Mouse (Mus musculus): Measurements from ENCODE around the gene Baz2b. TPM values are rescaled to one million over a fixed set of nuclear protein-coding genes. Genes with fewer than 3 reads are reported as not detected.

The Baz2b gene
- total and polyA plus RNA-seq, 2 experiments from 2014 or later = 72.3 to 89.3 TPM

DNA sequence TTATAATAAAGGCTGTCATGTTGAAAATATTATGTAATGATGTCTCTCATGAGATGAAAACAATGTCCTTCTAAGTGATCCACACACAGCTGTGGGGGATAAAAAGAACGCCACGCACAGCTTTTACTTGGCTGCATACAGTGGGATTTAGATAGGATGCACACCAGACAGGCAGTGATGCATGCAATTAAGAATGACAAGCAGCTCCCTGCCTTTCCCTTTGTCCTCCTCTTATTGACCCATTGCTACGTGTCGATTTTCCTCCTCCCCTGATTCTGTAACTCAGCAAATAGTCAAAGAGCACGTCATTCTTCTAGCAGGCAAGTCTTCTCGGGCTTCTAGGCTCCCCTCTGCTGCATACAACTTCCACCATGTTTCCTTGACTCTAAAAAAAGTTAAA is 119.4 kb downstream of the Baz2b start:
- ATAC-seq (ENCODE audit: low FRiP score) (no peak), DNase-seq (ENCODE audit: low spot score) (peak; percentile 12)
- Histone ChIP-seq H3K36me3 (ENCODE audit: insufficient read depth, low read length) (no peaks in the 10 kb centered on the region), H3K27me3 (ENCODE audit: insufficient read depth, low read length) (no peaks in the 10 kb centered on the region), H3K9me3 (ENCODE audit: low read length) (no peaks in the 10 kb centered on the region), H3K27ac (ENCODE audit: low read depth, low read length) (no peak overlapping the region), H3K4me2 (ENCODE audit: low read depth, low read length, poor library complexity, severe bottlenecking) (peak overlapping the region; percentile 30; the same call in 1 of the 2 replicates), H3K4me3 (ENCODE audit: low read depth, low read length) (no peak overlapping the region; the same call in 1 of the 2 replicates), H3K9ac (replicated peaks; ENCODE audit: low read length, poor library complexity, severe bottlenecking) (no peak overlapping the region), H3K4me1 (ENCODE audit: insufficient read depth, low read length) (no peaks in the 10 kb centered on the region)
- 18% methylated on average over 6 of the region's 6 CpGs for WGBS
- TF ChIP-seq CTCF (IDR thresholded peaks at IDR 0.05) = no peak

DNA sequence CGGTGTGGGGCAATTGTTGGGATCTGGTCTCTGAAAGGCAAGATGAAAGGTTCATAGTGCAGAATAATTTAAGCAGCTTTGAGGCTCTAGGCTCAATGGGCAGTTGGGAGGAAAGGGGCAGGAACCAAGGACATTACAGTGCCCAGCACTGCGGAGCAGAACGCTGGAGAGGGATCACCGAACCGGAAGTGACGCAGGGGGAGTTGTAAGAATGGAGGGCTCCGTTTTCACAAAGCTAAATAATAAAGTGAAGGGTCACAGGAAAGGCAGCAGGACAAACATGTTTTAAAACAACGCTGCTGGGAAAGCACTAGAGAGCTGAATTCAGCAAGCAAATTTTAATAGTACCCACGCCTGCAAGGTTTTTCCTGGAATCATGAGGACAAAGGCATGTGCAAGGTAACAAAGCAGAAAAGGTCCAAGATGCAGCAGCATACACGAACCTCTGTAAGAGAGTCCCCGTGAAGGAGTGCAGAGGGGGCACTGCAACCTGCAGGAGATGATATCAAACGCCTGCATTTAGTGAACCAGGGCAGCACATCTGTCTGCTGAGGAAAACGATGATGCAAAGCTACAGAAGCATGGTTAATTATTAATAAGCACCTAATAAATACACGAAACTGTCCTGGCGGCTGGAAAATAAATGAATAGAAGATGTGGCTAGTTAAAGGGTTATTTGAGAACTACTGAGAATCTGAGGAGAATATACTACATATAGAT is 120.0 kb downstream of the Baz2b start:
- no peaks in the 10 kb centered on the region for H3K27me3 ChIP-seq (ENCODE audit: insufficient read depth, low read length)
- H3K4me2 ChIP-seq (ENCODE audit: low read depth, low read length, poor library complexity, severe bottlenecking) = peak overlapping the region; percentile 30
- no peaks in the 10 kb centered on the region for H3K4me1 ChIP-seq (ENCODE audit: insufficient read depth, low read length)
- no peaks in the 10 kb centered on the region for H3K36me3 ChIP-seq (ENCODE audit: insufficient read depth, low read length)
- H3K9me3 ChIP-seq (ENCODE audit: low read length) = no peaks in the 10 kb centered on the region
- no peak for TF ChIP-seq CTCF (IDR thresholded peaks at IDR 0.05)
- peak; percentile 37 for DNase-seq (ENCODE audit: low spot score)
- peak overlapping the region; percentile 16; the same call in 1 of the 2 replicates for H3K4me3 ChIP-seq (ENCODE audit: low read depth, low read length)
- peak overlapping the region; percentile 50 for H3K9ac ChIP-seq (replicated peaks; ENCODE audit: low read length, poor library complexity, severe bottlenecking)
- peak; percentile 58; the same call in 1 of the 2 replicates for ATAC-seq (ENCODE audit: low FRiP score)
- 36% methylated on average over 15 of the region's 15 CpGs for WGBS
- H3K27ac ChIP-seq (ENCODE audit: low read depth, low read length) = peak overlapping the region; percentile 69

DNA sequence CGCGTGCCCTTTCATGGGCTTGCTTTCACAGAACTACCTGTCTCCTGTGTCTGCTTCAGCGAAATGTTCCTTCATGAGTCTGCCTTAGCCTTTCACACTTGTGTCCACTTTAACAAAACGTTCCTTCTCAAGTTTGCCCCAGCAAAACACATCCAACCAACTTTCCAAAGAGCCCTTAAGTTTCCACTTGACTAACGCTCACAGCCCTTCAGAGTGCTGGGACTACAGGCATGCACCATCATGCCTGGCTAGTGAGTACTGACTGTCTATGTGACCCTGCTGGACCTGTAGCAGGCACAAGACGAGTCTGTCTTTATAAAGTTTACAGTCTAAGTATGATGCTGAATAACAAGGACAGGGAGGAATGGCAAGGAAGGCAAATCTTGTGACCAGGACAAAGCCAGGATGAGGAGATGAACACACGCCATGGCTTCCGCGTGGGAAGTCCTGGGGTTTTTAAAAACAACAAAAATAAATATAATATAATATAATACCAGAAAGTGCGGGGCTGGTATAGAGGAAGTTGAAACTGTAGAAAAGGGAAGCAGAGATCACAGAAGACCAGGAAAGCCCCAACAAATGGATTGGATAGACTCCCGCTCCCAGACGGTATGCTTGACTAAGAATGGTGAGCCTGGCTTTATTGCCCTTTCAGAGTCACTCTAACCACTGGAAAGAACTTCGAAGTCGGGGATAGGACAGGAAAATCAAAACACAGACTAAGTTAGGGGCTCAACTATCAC is 120.7 kb downstream of the Baz2b start:
- no peak for ATAC-seq (ENCODE audit: low FRiP score)
- peak overlapping the region; percentile 69; the same call in 1 of the 2 replicates for H3K27ac ChIP-seq (ENCODE audit: low read depth, low read length)
- no peaks in the 10 kb centered on the region for H3K9me3 ChIP-seq (ENCODE audit: low read length)
- 81% methylated on average over 14 of the region's 14 CpGs for WGBS
- H3K9ac ChIP-seq (replicated peaks; ENCODE audit: low read length, poor library complexity, severe bottlenecking) = no peak overlapping the region
- no peak for DNase-seq (ENCODE audit: low spot score)
- H3K27me3 ChIP-seq (ENCODE audit: insufficient read depth, low read length) = no peaks in the 10 kb centered on the region
- H3K4me3 ChIP-seq (ENCODE audit: low read depth, low read length) = no peak overlapping the region
- H3K36me3 ChIP-seq (ENCODE audit: insufficient read depth, low read length) = no peaks in the 10 kb centered on the region
- no peak for TF ChIP-seq CTCF (IDR thresholded peaks at IDR 0.05)
- H3K4me1 ChIP-seq (ENCODE audit: insufficient read depth, low read length) = no peaks in the 10 kb centered on the region
- H3K4me2 ChIP-seq (ENCODE audit: low read depth, low read length, poor library complexity, severe bottlenecking) = peak overlapping the region; percentile 30; the same call in 1 of the 2 replicates

DNA sequence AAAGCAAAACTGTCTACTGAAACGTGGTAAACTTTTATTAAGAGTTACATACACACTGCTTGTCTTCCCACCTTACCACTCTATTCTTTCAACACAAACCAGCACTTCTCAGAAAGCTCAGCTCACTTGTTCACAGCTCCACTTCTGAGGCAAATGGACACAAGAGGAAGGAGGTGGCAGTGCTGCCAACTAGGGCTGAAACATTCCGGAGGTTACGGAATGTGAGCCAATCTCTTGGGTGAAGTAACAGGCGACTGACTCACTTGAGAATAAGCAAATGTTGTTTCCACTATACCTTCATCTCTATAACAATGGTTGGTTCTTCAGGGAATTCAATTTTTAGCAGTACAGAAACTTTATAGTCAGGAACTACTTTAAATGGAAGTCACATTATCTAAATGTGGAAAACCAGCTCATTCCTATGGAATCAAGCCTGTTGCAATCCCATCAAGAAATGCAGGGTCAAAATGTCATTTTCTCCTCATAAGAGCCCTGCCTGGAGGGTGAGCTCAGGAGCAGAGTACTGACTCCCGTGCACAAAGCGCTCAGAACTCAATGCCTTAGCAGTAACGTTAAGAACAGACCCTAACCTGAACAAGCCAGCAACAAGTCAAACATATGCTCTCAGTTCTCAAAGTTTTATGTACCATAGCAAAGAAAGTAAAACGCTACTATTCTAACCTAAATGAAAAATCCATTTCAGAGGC is 123.3 kb downstream of the Baz2b start:
- 76% methylated on average over 8 of the region's 8 CpGs for WGBS
- no peaks in the 10 kb centered on the region for H3K27me3 ChIP-seq (ENCODE audit: insufficient read depth, low read length)
- no peak for TF ChIP-seq CTCF (IDR thresholded peaks at IDR 0.05)

DNA sequence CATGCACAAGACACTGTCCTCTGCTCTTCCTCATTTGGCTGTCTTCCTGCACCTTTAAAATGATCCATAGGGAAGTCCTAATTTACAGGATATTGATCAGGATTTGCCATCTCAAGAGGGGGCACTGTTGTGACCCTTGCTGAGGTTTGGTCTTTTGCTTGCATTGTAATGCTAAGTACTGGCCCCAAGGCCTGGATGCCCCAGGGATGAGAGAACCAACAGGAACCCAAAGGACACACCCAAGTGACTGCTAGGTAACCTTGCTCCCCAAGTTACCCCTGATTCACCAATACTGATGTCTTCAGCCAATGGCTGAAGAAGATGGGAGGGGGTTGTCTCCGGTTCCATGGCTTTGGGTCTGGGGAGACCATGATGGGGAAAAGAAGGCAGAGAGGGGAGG is 124.8 kb downstream of the Baz2b start:
- no peaks in the 10 kb centered on the region for H3K27me3 ChIP-seq (ENCODE audit: insufficient read depth, low read length)
- WGBS = 100% methylated on average over 1 of the region's 1 CpGs
- H3K9me3 ChIP-seq (ENCODE audit: low read length) = no peaks in the 10 kb centered on the region
- no peak overlapping the region for H3K4me2 ChIP-seq (ENCODE audit: low read depth, low read length, poor library complexity, severe bottlenecking)
- DNase-seq (ENCODE audit: low spot score) = no peak
- no peaks in the 10 kb centered on the region for H3K36me3 ChIP-seq (ENCODE audit: insufficient read depth, low read length)
- no peak overlapping the region for H3K9ac ChIP-seq (replicated peaks; ENCODE audit: low read length, poor library complexity, severe bottlenecking)
- H3K4me3 ChIP-seq (ENCODE audit: low read depth, low read length) = no peak overlapping the region
- ATAC-seq (ENCODE audit: low FRiP score) = no peak
- H3K27ac ChIP-seq (ENCODE audit: low read depth, low read length) = no peak overlapping the region
- no peaks in the 10 kb centered on the region for H3K4me1 ChIP-seq (ENCODE audit: insufficient read depth, low read length)
- TF ChIP-seq CTCF (IDR thresholded peaks at IDR 0.05) = no peak

More for the DNA sequence above, 123.3 kb downstream of the Baz2b start:
- Histone ChIP-seq H3K4me2 (ENCODE audit: low read depth, low read length, poor library complexity, severe bottlenecking) (no peak overlapping the region), H3K27ac (ENCODE audit: low read depth, low read length) (no peak overlapping the region), H3K4me1 (ENCODE audit: insufficient read depth, low read length) (no peaks in the 10 kb centered on the region), H3K36me3 (ENCODE audit: insufficient read depth, low read length) (no peaks in the 10 kb centered on the region), H3K4me3 (ENCODE audit: low read depth, low read length) (no peak overlapping the region), H3K9ac (replicated peaks; ENCODE audit: low read length, poor library complexity, severe bottlenecking) (no peak overlapping the region), H3K9me3 (ENCODE audit: low read length) (no peaks in the 10 kb centered on the region)
- DNase-seq (ENCODE audit: low spot score) (no peak), ATAC-seq (ENCODE audit: low FRiP score) (no peak)
